29 mouse cellular contexts compared by ENCODE assay signal in the genomic region with DNA sequence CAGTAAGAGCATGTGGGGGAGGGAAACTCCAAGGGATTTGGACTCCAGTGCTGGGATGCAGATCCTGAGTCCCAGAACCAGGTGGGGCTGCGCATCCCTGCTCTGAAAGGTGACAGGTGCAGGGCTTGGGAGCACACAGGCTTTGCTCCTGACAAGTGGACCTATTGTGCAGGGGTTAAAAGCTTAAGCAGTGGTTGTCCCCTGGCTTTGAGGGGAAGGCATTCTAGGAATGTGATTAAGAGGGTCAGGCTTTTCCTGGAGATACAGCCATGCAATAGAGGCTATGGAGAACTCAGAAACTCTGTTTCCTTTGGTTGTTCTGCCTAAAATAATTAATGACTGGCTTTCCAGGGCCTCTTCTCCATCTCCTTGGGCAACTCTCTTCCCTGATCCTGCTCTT. TPM values are rescaled to one million over a fixed set of nuclear protein-coding genes. Genes with fewer than 3 reads are reported as not detected.
DNase-seq lines count a peak whose midpoint lies in the region; ATAC-seq lines count a peak whose summit lies in the region.
"Had no signal": no experiment of that assay in that cellular context is flagged by ENCODE, and none has a peak within 500 bp of the region (broad histone marks: within the 10 kb centered on the region; RNA-seq: fewer than 3 reads in every experiment).

No protein-coding gene starts in this region.

- 65% methylated on average over 1 of the region's 1 CpGs for WGBS in heart, embryonic 10.5 days
- WGBS in heart, embryonic 16.5 days, result 55% methylated on average over 1 of the region's 1 CpGs

- no peaks in the 10 kb centered on the region for H3K9me3 ChIP-seq in heart, embryonic 10.5 days
- 0 out of 2 replicates have a peak, but pooled peaks cover 3% of the 10 kb centered on the region for H3K9me3 ChIP-seq in heart, embryonic 16.5 days (replicated peaks; ENCODE audit: control insufficient read depth, low read length)
- H3K9me3 ChIP-seq: embryonic facial prominence, embryonic 12.5 days; forebrain, embryonic 12.5 days; G1E; hindbrain, embryonic 13.5 days; limb, embryonic 13.5 days; liver, embryonic 12.5 days; midbrain, embryonic 12.5 days; neural tube, embryonic 15.5 days had no signal

- H3K36me3 ChIP-seq in heart, embryonic 10.5 days, result no peaks in the 10 kb centered on the region
- no peaks in the 10 kb centered on the region for H3K36me3 ChIP-seq in heart, embryonic 16.5 days (ENCODE audit: control insufficient read depth, insufficient read depth)
- H3K36me3 ChIP-seq: embryonic facial prominence, embryonic 12.5 days; forebrain, embryonic 12.5 days; G1E; hindbrain, embryonic 13.5 days; limb, embryonic 13.5 days; liver, embryonic 12.5 days; midbrain, embryonic 12.5 days; neural tube, embryonic 15.5 days had no signal

- ATAC-seq in heart, embryonic 16.5 days (replicated peaks; ENCODE audit: extremely low read depth, insufficient read depth, low FRiP score), result 0 out of 2 replicates have a peak, but pooled peaks have one; percentile 66
- ATAC-seq: liver, embryonic 12.5 days had no signal

- intact Hi-C loops in heart, postnatal 14 days (cut with DNase I), result no loop called here

- peak overlapping the region; percentile 85 for H3K27ac ChIP-seq in heart, embryonic 10.5 days
- H3K27ac ChIP-seq in heart, embryonic 16.5 days (ENCODE audit: low read length), result peak overlapping the region; percentile 92
- H3K27ac ChIP-seq: embryonic facial prominence, embryonic 12.5 days; forebrain, embryonic 12.5 days; hindbrain, embryonic 13.5 days; limb, embryonic 13.5 days; liver, embryonic 12.5 days; midbrain, embryonic 12.5 days; neural tube, embryonic 15.5 days had no signal

- peaks cover 46% of the 10 kb centered on the region for H3K4me1 ChIP-seq in heart, embryonic 10.5 days
- peaks cover 31% of the 10 kb centered on the region for H3K4me1 ChIP-seq in heart, embryonic 16.5 days (ENCODE audit: control insufficient read depth, insufficient read depth, low read length)
- H3K4me1 ChIP-seq: forebrain, embryonic 12.5 days; hindbrain, embryonic 13.5 days; liver, embryonic 12.5 days; midbrain, embryonic 12.5 days; neural tube, embryonic 15.5 days had no signal

- H3K4me3 ChIP-seq in heart, embryonic 10.5 days, result peak overlapping the region; percentile 29; the same call in 1 of the 2 replicates
- H3K4me3 ChIP-seq in heart, embryonic 16.5 days (ENCODE audit: low read length), result peak overlapping the region; percentile 46
- H3K4me3 ChIP-seq: embryonic facial prominence, embryonic 12.5 days; erythroblast, embryonic 14.5 days; forebrain, embryonic 12.5 days; hindbrain, embryonic 13.5 days; limb, embryonic 13.5 days; liver, embryonic 12.5 days; midbrain, embryonic 12.5 days; neural tube, embryonic 15.5 days had no signal

- H3K9ac ChIP-seq in heart, embryonic 16.5 days (ENCODE audit: low read length), result peak overlapping the region; percentile 76
- H3K9ac ChIP-seq: embryonic facial prominence, embryonic 12.5 days; forebrain, embryonic 12.5 days; hindbrain, embryonic 13.5 days; limb, embryonic 13.5 days; liver, embryonic 12.5 days; midbrain, embryonic 12.5 days; neural tube, embryonic 15.5 days had no signal

- no peaks in the 10 kb centered on the region for H3K27me3 ChIP-seq in heart, embryonic 10.5 days (ENCODE audit: insufficient read depth, poor library complexity, severe bottlenecking)
- no peaks in the 10 kb centered on the region for H3K27me3 ChIP-seq in heart, embryonic 16.5 days (ENCODE audit: control insufficient read depth, insufficient read depth, low read length)
- H3K27me3 ChIP-seq: embryonic facial prominence, embryonic 12.5 days; forebrain, embryonic 12.5 days; hindbrain, embryonic 13.5 days; limb, embryonic 13.5 days; liver, embryonic 12.5 days; midbrain, embryonic 12.5 days; neural tube, embryonic 15.5 days had no signal

- DNase-seq in heart, embryonic 10.5 days (ENCODE audit: low spot score), result no peak
- DNase-seq in heart, postnatal 14 days, result no peak
- no peak for DNase-seq in heart, adult 9 months (ENCODE audit: low spot score in 2 of 2)
- DNase-seq in Muller cell, postnatal 12 days (ENCODE audit: inconsistent ontology term), result peak; percentile 22
- DNase-seq in ZHBTc4 (ENCODE audit: low read depth, low spot score), result peak; percentile 36
- no peak for DNase-seq in right cerebral cortex, postnatal 36 days (ENCODE audit: low spot score in 2 of 2)
- DNase-seq: adrenal gland, postnatal 10 days; B cell, adult 2 months; cerebellum, adult 8-10 months; cerebellum, postnatal 36 days; kidney, adult 11 months; layer of hippocampus, adult 9-11 months; lung, adult 18-20 months; right cerebral cortex, adult 18-20 months; thymus, adult 18-20 months; thymus, postnatal 36 days had no signal

- H3K4me2 ChIP-seq in heart, embryonic 16.5 days (ENCODE audit: low read depth, low read length), result peak overlapping the region; percentile 71
- H3K4me2 ChIP-seq: embryonic facial prominence, embryonic 12.5 days; forebrain, embryonic 12.5 days; hindbrain, embryonic 13.5 days; limb, embryonic 13.5 days; liver, embryonic 12.5 days; midbrain, embryonic 12.5 days; neural tube, embryonic 15.5 days had no signal

RNA-seq across cellular contexts. Expression of gene Crhr2, which starts 0.6 kb away (rescaled TPM):
- 2.4 and 5.0 TPM in 2 replicates for polyA plus RNA-seq in heart, embryonic 10.5 days (2016; fragmentation: Nextera tagmentation; extraction: Ambion mirVana)
- total RNA-seq in heart, postnatal 14 days (2021), result 10 to 100 TPM; 12.9 to 16.9 TPM
- 12.2 and 12.9 TPM in 2 replicates for polyA plus RNA-seq in heart, embryonic 16.5 days (2015; fragmentation: Nextera tagmentation; extraction: Ambion mirVana)
- total RNA-seq: CH12.LX; granulocyte monocyte progenitor cell, adult 5-6 weeks; megakaryocyte, adult 5-6 weeks had no signal
- polyA plus RNA-seq: erythroblast, embryonic 14.5 days; G1E had no signal

RNA-seq across cellular contexts. Expression of gene Inmt, which starts 41.4 kb away (rescaled TPM):
- 0.20 TPM in 1 of 2 replicates, not detected in the other for polyA plus RNA-seq in heart, embryonic 10.5 days (2016; fragmentation: Nextera tagmentation; extraction: Ambion mirVana)
- 1 to 10 TPM in 1 of 2 experiments, under 1 TPM in 1; 0.68 to 4.2 TPM for total RNA-seq in heart, postnatal 14 days (2021)
- polyA plus RNA-seq in heart, embryonic 16.5 days (2015; fragmentation: Nextera tagmentation; extraction: Ambion mirVana), result not detected in 2 replicates
- total RNA-seq: CH12.LX; G1E; granulocyte monocyte progenitor cell, adult 5-6 weeks; megakaryocyte, adult 5-6 weeks had no signal
- polyA plus RNA-seq: erythroblast, embryonic 14.5 days; G1E; hindbrain, embryonic 13.5 days; midbrain, embryonic 12.5 days; neural tube, embryonic 15.5 days had no signal

Comparison
In these comparisons a context has a peak if more than half of its experiments do, and no peak if none do; other contexts are left out.
1. DNase-seq: peak in Muller cell, postnatal 12 days (single experiment) and ZHBTc4 (single experiment); none in heart, embryonic 10.5 days (single experiment), heart, postnatal 14 days (0 of 2), heart, adult 9 months (0 of 2) and right cerebral cortex, postnatal 36 days (0 of 2).